Mouse (Mus musculus) ES-E14 (cell line): ENCODE results near the gene Elobl.

Source experiments
- CHD2 ChIP-seq: IDR thresholded peaks from 2 replicates; pipeline ENCODE4 v1.6.1; 2014; ENCODE audit warnings: mild to moderate bottlenecking, low read depth, low read length, inconsistent platforms
- HCFC1 ChIP-seq: IDR thresholded peaks from 2 replicates; pipeline ENCODE4 v1.6.1; 2012; ENCODE audit warnings: low read length, inconsistent platforms, borderline replicate concordance; ENCODE audit not compliant: insufficient read depth
- ZC3H11A ChIP-seq: IDR thresholded peaks from 2 replicates; pipeline ENCODE4 v1.6.1; 2012; ENCODE audit warnings: low read depth, mild to moderate bottlenecking, inconsistent platforms, low read length, borderline replicate concordance
- ZNF384 ChIP-seq: IDR thresholded peaks from 2 replicates; pipeline ENCODE4 v1.6.1; 2012; ENCODE audit warnings: low read depth, low read length, inconsistent platforms

DNA sequence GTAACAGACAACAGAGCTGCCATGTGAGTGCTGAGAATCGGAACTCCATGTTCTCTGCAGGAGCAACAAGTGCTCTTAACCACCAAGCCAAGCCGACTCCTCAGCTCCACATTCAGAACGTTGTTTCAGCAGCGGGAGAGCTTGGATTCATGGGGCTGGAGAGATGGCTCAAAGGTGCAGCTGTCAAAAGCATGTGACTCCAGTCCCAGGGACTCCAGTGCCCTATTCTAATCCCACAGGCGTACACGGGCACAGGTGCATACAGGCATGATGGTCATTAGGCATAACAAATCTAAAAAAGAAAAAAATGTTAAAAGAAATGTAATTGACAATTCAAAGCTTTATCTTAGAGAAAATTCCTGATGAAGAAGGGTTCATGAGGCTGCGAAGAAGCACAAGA lies 26.5 kb upstream of the Elobl start:
- no peak for TF ChIP-seq CHD2
- TF ChIP-seq ZC3H11A: no peak
- TF ChIP-seq HCFC1: no peak
- no peak for TF ChIP-seq ZNF384
